Mouse (Mus musculus): ENCODE data around the gene Amot. TPM values are rescaled to one million over a fixed set of nuclear protein-coding genes. Genes with fewer than 3 reads are reported as not detected.
A peak's percentile ranks its signal among the peaks of the same experiment; 100 is the strongest.

Amot gene
- total RNA-seq, 2 experiments from 2014 or later, result 23.3 to 24.1 TPM

- intact Hi-C loops (cut with DNase I), result loop anchor here (10.0 kb wide), 1 partner anchor 994 kb away; no protein-coding TSS in a partner anchor
- DNase-seq (ENCODE audit: low spot score in 2 of 2), result peak; percentile 37 to 58
Observed at GRCm38 (mm10) chrX:145399236-145399635, 105.7 kb downstream of the Amot start.

Other genes with a start within 250 kb of the Amot start
- gene Lhfpl1, start 156.1 kb downstream of the Amot start, total RNA-seq (2021), result under 1 TPM; 0.24 to 0.82 TPM